Mouse (Mus musculus) limb, embryonic 14.5 days (tissue): ENCODE data around the gene Arhgef7. TPM values are rescaled to one million over a fixed set of nuclear protein-coding genes. Genes with fewer than 3 reads are reported as not detected.

Experiments used
- ATAC-seq: fragments of 200-750 bp; cut with Nextera tagmentation; 2 replicates; pipeline ENCODE4 v1.8.0; 2017; ENCODE audit warnings: low read depth, moderate number of reproducible peaks, moderate TSS enrichment; ENCODE audit not compliant: low FRiP score
- DNase-seq: peaks from one replicate; pipeline ENCODE4 v3.0.0-alpha.2; 2015; ENCODE audit warnings: low spot score
- H3K27ac ChIP-seq: fragments of 300-500 bp; sonication (generic); replicated peaks from 2 replicates; pipeline ENCODE4 v1.5.1; 2014; ENCODE audit warnings: low read depth, mild to moderate bottlenecking, low read length, moderate library complexity, mixed read lengths
- H3K27me3 ChIP-seq: fragments of 300-500 bp; sonication (generic); 2 replicates; pipeline ENCODE4 v1.6.1; 2014; ENCODE audit warnings: low read length, mixed read lengths; ENCODE audit not compliant: control insufficient read depth, insufficient read depth
- H3K36me3 ChIP-seq: fragments of 300-500 bp; sonication (generic); 2 replicates; pipeline ENCODE4 v1.6.1; 2014; ENCODE audit warnings: mild to moderate bottlenecking, low read length, moderate library complexity, mixed read lengths; ENCODE audit not compliant: control insufficient read depth, insufficient read depth
- H3K4me1 ChIP-seq: fragments of 300-500 bp; sonication (generic); 2 replicates; pipeline ENCODE4 v1.6.1; 2014; ENCODE audit warnings: antibody characterized with exemption, low read length, mixed read lengths; ENCODE audit not compliant: control insufficient read depth, insufficient read depth
- H3K4me2 ChIP-seq: fragments of 300-500 bp; sonication (generic); replicated peaks from 2 replicates; pipeline ENCODE4 v1.6.1; 2014; ENCODE audit warnings: low read depth, mild to moderate bottlenecking, low read length, moderate library complexity; ENCODE audit not compliant: severe bottlenecking
- H3K4me3 ChIP-seq: fragments of 300-500 bp; sonication (generic); replicated peaks from 2 replicates; pipeline ENCODE4 v1.5.1; 2014; ENCODE audit warnings: low read length
- H3K9ac ChIP-seq: fragments of 300-500 bp; sonication (generic); 2 replicates; pipeline ENCODE4 v1.6.1; 2014; ENCODE audit warnings: mild to moderate bottlenecking, low read depth, low read length, moderate library complexity; ENCODE audit not compliant: severe bottlenecking
- H3K9me3 ChIP-seq: fragments of 300-500 bp; sonication (generic); 2 replicates; pipeline ENCODE4 v1.6.1; 2016; ENCODE audit warnings: low read length; ENCODE audit not compliant: control insufficient read depth
- POLR2A ChIP-seq: fragments of 200-500 bp; IDR thresholded peaks from 2 replicates; pipeline ENCODE4 v1.8.0; 2012; ENCODE audit warnings: inconsistent platforms, mild to moderate bottlenecking, moderate library complexity, borderline replicate concordance; ENCODE audit not compliant: insufficient read depth, insufficient read length; ENCODE audit errors: extremely low read depth
- WGBS: fragments of 180-500 bp; shearing (Covaris S2); extraction: QIAGEN DNeasy Blood & Tissue Kit; methylation state at CpG from one replicate; pipeline ENCODE4 v1.1.7; 2014; 5-methylcytosine and 5-hydroxymethylcytosine counted together
- polyA plus RNA-seq, 2 experiments: library from polyadenylated mRNA; depleted of rRNA in 1 of 2; stranded (reverse) in 1 of 2; unstranded in 1 of 2; fragments of >200 nt; fragmentation: Nextera tagmentation in 1 of 2; extraction: Ambion mirVana in 1 of 2; gene quantifications; 2 replicates each; pipeline versions ENCODE4 v1.2.1 to v1.2.3; 2012 to 2014

Gene Arhgef7
- polyA plus RNA-seq, 2 experiments = 52.6 to 54.4 TPM

GRCm38 (mm10) chr8:11834691-11835090 lies 107.2 kb downstream of the Arhgef7 start:
- DNase-seq (no peak), ATAC-seq (no peak)
- no peaks in the 10 kb centered on the region for H3K4me1 ChIP-seq
- no peaks in the 10 kb centered on the region for H3K9me3 ChIP-seq
- H3K27ac ChIP-seq = no peak overlapping the region
- no peak overlapping the region for H3K9ac ChIP-seq
- no peak overlapping the region for H3K4me2 ChIP-seq
- no peak for TF ChIP-seq POLR2A
- peaks cover 49% of the 10 kb centered on the region for H3K36me3 ChIP-seq
- WGBS = 90% methylated on average over 16 of the region's 16 CpGs
- no peaks in the 10 kb centered on the region for H3K27me3 ChIP-seq
- no peak overlapping the region for H3K4me3 ChIP-seq

GRCm38 (mm10) chr8:11840174-11840573 lies 112.7 kb downstream of the Arhgef7 start, which contains the start of gene Tex29:
Gene Tex29 (plus strand): TSS chr8:11840474.
- DNase-seq = no peak

GRCm38 (mm10) chr8:11841571-11841970 lies 114.0 kb downstream of the Arhgef7 start:
- H3K4me2 ChIP-seq = no peak overlapping the region
- peak; percentile 43 for DNase-seq
- ATAC-seq = no peak
- H3K4me1 ChIP-seq = peaks cover 6% of the 10 kb centered on the region; the same call in 1 of the 2 replicates
- no peaks in the 10 kb centered on the region for H3K36me3 ChIP-seq
- H3K27me3 ChIP-seq = no peaks in the 10 kb centered on the region
- H3K9me3 ChIP-seq = no peaks in the 10 kb centered on the region
- no peak for TF ChIP-seq POLR2A
- H3K4me3 ChIP-seq = no peak overlapping the region
- H3K27ac ChIP-seq = no peak overlapping the region
- no peak overlapping the region for H3K9ac ChIP-seq
- WGBS = 38% methylated on average over 8 of the region's 8 CpGs

More at GRCm38 (mm10) chr8:11840174-11840573, 112.7 kb downstream of the Arhgef7 start, which contains the start of gene Tex29:
- H3K9me3 ChIP-seq = no peaks in the 10 kb centered on the region
- peaks cover 6% of the 10 kb centered on the region; the same call in 1 of the 2 replicates for H3K4me1 ChIP-seq
- H3K36me3 ChIP-seq = peaks cover 3% of the 10 kb centered on the region; the same call in 1 of the 2 replicates
- H3K4me3 ChIP-seq = no peak within 1 kb of the TSS
- no peak within 1 kb of the TSS for H3K4me2 ChIP-seq
- 83% methylated on average over 5 of the region's 5 CpGs for WGBS
- no peak within 1 kb of the TSS for H3K9ac ChIP-seq
- H3K27me3 ChIP-seq = no peaks in the 10 kb centered on the region
- ATAC-seq = no peak
- no peak for TF ChIP-seq POLR2A
- no peak within 1 kb of the TSS for H3K27ac ChIP-seq

DNA sequence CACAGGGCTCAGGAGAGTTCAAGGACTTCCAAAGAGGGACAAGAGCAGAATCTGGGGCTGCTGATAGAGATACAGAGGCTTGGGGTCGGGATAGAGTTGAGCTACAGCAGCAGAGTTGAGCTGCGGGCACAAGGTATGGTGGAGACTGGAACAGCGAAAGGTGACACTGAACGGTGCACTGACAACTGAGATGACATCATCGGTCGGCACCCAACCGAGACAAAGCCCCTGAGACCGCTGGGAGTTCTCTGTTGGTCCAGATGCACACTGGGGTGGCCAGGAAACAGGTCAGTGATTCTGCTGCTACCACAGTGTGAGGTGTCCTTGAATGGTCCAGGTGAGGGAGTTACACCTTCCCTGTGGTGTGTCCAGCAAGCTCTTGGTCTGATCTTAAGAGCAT lies 115.2 kb downstream of the Arhgef7 start:
- H3K9ac ChIP-seq = no peak overlapping the region

GRCm38 (mm10) chr8:11843677-11844315 lies 116.3 kb downstream of the Arhgef7 start:
- Histone ChIP-seq H3K4me3 (no peak overlapping the region), H3K27me3 (no peaks in the 10 kb centered on the region), H3K9me3 (no peaks in the 10 kb centered on the region), H3K36me3 (no peaks in the 10 kb centered on the region), H3K9ac (no peak overlapping the region), H3K4me1 (peaks cover 6% of the 10 kb centered on the region; the same call in 1 of the 2 replicates), H3K4me2 (no peak overlapping the region), H3K27ac (no peak overlapping the region)
- no peak for ATAC-seq
- no peak for TF ChIP-seq POLR2A
- no peak for DNase-seq
- 82% methylated on average over 13 of the region's 13 CpGs for WGBS

More for the DNA sequence above, 115.2 kb downstream of the Arhgef7 start:
- H3K4me3 ChIP-seq = no peak overlapping the region
- DNase-seq = no peak
- 88% methylated on average over 8 of the region's 8 CpGs for WGBS
- H3K4me1 ChIP-seq = peaks cover 6% of the 10 kb centered on the region; the same call in 1 of the 2 replicates
- no peak for ATAC-seq
- H3K36me3 ChIP-seq = no peaks in the 10 kb centered on the region
- H3K4me2 ChIP-seq = no peak overlapping the region
- H3K9me3 ChIP-seq = no peaks in the 10 kb centered on the region
- no peaks in the 10 kb centered on the region for H3K27me3 ChIP-seq
- TF ChIP-seq POLR2A = no peak
- H3K27ac ChIP-seq = no peak overlapping the region
